Mouse (Mus musculus): ENCODE results near the gene Gm10563. TPM values are rescaled to one million over a fixed set of nuclear protein-coding genes. Genes with fewer than 3 reads are reported as not detected.

The Gm10563 gene
- polyA plus RNA-seq, 1 experiment from 2014 or later = not detected

- no peak overlapping the region for H3K27ac ChIP-seq (ENCODE audit: low read depth, low read length)
- no peak overlapping the region for H3K4me3 ChIP-seq (ENCODE audit: low read depth, low read length)
- 95% methylated on average over 4 of the region's 4 CpGs for WGBS
- H3K27me3 ChIP-seq (ENCODE audit: control insufficient read depth, insufficient read depth, low read length) = no peaks in the 10 kb centered on the region
- DNase-seq (ENCODE audit: low spot score) (no peak), ATAC-seq (ENCODE audit: insufficient read depth, low FRiP score, low TSS enrichment) (no peak)
- no peaks in the 10 kb centered on the region for H3K9me3 ChIP-seq (ENCODE audit: control insufficient read depth, low read length)
- peaks cover 6% of the 10 kb centered on the region; the same call in 1 of the 2 replicates for H3K4me1 ChIP-seq (ENCODE audit: control insufficient read depth, insufficient read depth, low read length)
- H3K36me3 ChIP-seq (ENCODE audit: control insufficient read depth, insufficient read depth, low read length) = peaks cover 6% of the 10 kb centered on the region; the same call in 1 of the 2 replicates
- no peak overlapping the region for H3K9ac ChIP-seq (ENCODE audit: low read length)
- no peak overlapping the region for H3K4me2 ChIP-seq (ENCODE audit: low read depth)
Measured at GRCm38 (mm10) chr4:155605132-155605531, 40.1 kb downstream of the Gm10563 start.

- Histone ChIP-seq H3K27me3 (ENCODE audit: control insufficient read depth, insufficient read depth, low read length) (no peaks in the 10 kb centered on the region), H3K27ac (ENCODE audit: low read depth, low read length) (no peak overlapping the region), H3K4me2 (ENCODE audit: low read depth) (no peak overlapping the region), H3K9ac (ENCODE audit: low read length) (no peak overlapping the region), H3K9me3 (ENCODE audit: control insufficient read depth, low read length) (no peaks in the 10 kb centered on the region), H3K4me1 (ENCODE audit: control insufficient read depth, insufficient read depth, low read length) (peaks cover 6% of the 10 kb centered on the region; the same call in 1 of the 2 replicates), H3K4me3 (ENCODE audit: low read depth, low read length) (no peak overlapping the region), H3K36me3 (ENCODE audit: control insufficient read depth, insufficient read depth, low read length) (no peaks in the 10 kb centered on the region)
- 96% methylated on average over 6 of the region's 6 CpGs for WGBS
- no peak for DNase-seq (ENCODE audit: low spot score)
- no peak for ATAC-seq (ENCODE audit: insufficient read depth, low FRiP score, low TSS enrichment)
Measured at GRCm38 (mm10) chr4:155603801-155604200, 41.4 kb downstream of the Gm10563 start.

GRCm38 (mm10) chr4:155602753-155603152, 42.5 kb downstream of the Gm10563 start:
- H3K27me3 ChIP-seq (ENCODE audit: control insufficient read depth, insufficient read depth, low read length) = no peaks in the 10 kb centered on the region
- peaks cover 6% of the 10 kb centered on the region; the same call in 1 of the 2 replicates for H3K4me1 ChIP-seq (ENCODE audit: control insufficient read depth, insufficient read depth, low read length)
- DNase-seq (ENCODE audit: low spot score) (no peak), ATAC-seq (ENCODE audit: insufficient read depth, low FRiP score, low TSS enrichment) (no peak)
- no peak overlapping the region for H3K27ac ChIP-seq (ENCODE audit: low read depth, low read length)
- H3K9me3 ChIP-seq (ENCODE audit: control insufficient read depth, low read length) = no peaks in the 10 kb centered on the region
- no peaks in the 10 kb centered on the region for H3K36me3 ChIP-seq (ENCODE audit: control insufficient read depth, insufficient read depth, low read length)
- H3K9ac ChIP-seq (ENCODE audit: low read length) = no peak overlapping the region
- peak overlapping the region; percentile 86 for H3K4me2 ChIP-seq (ENCODE audit: low read depth)
- 91% methylated on average over 1 of the region's 1 CpGs for WGBS
- no peak overlapping the region for H3K4me3 ChIP-seq (ENCODE audit: low read depth, low read length)

- Histone ChIP-seq H3K4me1 (ENCODE audit: control insufficient read depth, insufficient read depth, low read length) (peaks cover 6% of the 10 kb centered on the region; the same call in 1 of the 2 replicates), H3K27ac (ENCODE audit: low read depth, low read length) (peak overlapping the region; percentile 99), H3K27me3 (ENCODE audit: control insufficient read depth, insufficient read depth, low read length) (no peaks in the 10 kb centered on the region), H3K4me2 (ENCODE audit: low read depth) (peak overlapping the region; percentile 86), H3K9me3 (ENCODE audit: control insufficient read depth, low read length) (no peaks in the 10 kb centered on the region), H3K36me3 (ENCODE audit: control insufficient read depth, insufficient read depth, low read length) (no peaks in the 10 kb centered on the region), H3K9ac (ENCODE audit: low read length) (peak overlapping the region; percentile 98), H3K4me3 (ENCODE audit: low read depth, low read length) (peak overlapping the region; percentile 95)
- ATAC-seq (ENCODE audit: insufficient read depth, low FRiP score, low TSS enrichment) (no peak), DNase-seq (ENCODE audit: low spot score) (no peak)
- WGBS = 2% methylated on average over 30 of the region's 31 CpGs
Measured at GRCm38 (mm10) chr4:155601997-155602456, 43.2 kb downstream of the Gm10563 start.

DNA sequence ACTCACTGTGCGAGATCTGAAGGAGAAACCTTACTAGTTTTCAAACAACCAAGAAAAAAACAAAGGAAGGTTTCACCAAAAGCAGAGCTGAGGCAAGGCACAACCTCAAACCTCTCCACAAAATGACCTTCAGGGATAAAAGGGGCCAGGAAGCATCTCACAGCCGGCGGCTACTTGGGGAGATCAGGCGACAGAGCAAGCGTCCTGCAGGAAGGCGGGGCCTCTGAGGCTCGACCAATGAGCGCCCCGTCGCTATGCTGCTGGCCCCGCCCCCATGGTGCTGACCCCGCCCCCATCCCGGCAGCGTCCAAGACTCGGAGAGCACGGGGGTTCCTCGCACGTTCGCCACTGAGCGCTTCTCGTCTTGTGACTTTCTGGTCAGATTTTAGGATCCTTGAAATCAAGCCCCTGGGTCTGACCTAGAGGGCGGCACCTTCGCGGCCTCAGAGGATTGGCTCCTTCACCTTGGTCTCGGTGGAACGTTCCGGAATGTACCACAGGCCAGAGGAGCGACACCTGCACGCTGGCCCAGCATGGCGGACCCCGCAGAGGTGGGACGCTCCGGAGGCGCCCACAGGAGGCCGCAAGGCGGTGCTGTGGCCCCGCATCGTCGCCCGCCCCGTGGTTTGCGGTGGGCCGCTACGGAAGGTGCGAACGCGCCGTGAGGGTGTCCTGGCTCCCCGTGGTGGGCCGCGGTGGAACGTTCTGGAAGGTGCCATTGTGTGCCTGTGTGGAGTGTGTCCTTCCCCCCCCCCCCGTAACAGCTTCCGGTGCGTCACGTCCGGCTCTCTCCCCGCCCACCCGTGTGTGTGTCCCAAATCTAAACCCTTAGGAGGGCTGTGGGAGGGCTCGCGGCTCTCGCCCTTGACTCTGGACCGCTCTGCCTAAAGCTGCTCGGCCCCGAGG, 43.9 kb downstream of the Gm10563 start, which contains the start of gene Slc35e2:
Gene Slc35e2, plus strand, starts transcription at position 326 of the 906 bp plus-strand sequence.
- H3K4me2 ChIP-seq (ENCODE audit: low read depth) = peak within 1 kb of the TSS; percentile 86
- no peaks in the 10 kb centered on the region for H3K27me3 ChIP-seq (ENCODE audit: control insufficient read depth, insufficient read depth, low read length)
- DNase-seq (ENCODE audit: low spot score) (peak; percentile 96), ATAC-seq (ENCODE audit: insufficient read depth, low FRiP score, low TSS enrichment) (peak; percentile 94)
- H3K27ac ChIP-seq (ENCODE audit: low read depth, low read length) = peak within 1 kb of the TSS; percentile 99
- WGBS = 0% methylated on average over 60 of the region's 65 CpGs
- no peaks in the 10 kb centered on the region for H3K9me3 ChIP-seq (ENCODE audit: control insufficient read depth, low read length)
- peak within 1 kb of the TSS; percentile 95 for H3K4me3 ChIP-seq (ENCODE audit: low read depth, low read length)
- no peaks in the 10 kb centered on the region for H3K36me3 ChIP-seq (ENCODE audit: control insufficient read depth, insufficient read depth, low read length)
- peaks cover 6% of the 10 kb centered on the region; the same call in 1 of the 2 replicates for H3K4me1 ChIP-seq (ENCODE audit: control insufficient read depth, insufficient read depth, low read length)
- H3K9ac ChIP-seq (ENCODE audit: low read length) = peak within 1 kb of the TSS; percentile 98

- Histone ChIP-seq H3K9me3 (ENCODE audit: control insufficient read depth, low read length) (no peaks in the 10 kb centered on the region), H3K27ac (ENCODE audit: low read depth, low read length) (peak overlapping the region; percentile 99), H3K9ac (ENCODE audit: low read length) (peak overlapping the region; percentile 98), H3K4me2 (ENCODE audit: low read depth) (peak overlapping the region; percentile 86), H3K4me3 (ENCODE audit: low read depth, low read length) (peak overlapping the region; percentile 95), H3K4me1 (ENCODE audit: control insufficient read depth, insufficient read depth, low read length) (peaks cover 6% of the 10 kb centered on the region; the same call in 1 of the 2 replicates), H3K27me3 (ENCODE audit: control insufficient read depth, insufficient read depth, low read length) (no peaks in the 10 kb centered on the region), H3K36me3 (ENCODE audit: control insufficient read depth, insufficient read depth, low read length) (no peaks in the 10 kb centered on the region)
- 91% methylated on average over 10 of the region's 11 CpGs for WGBS
- DNase-seq (ENCODE audit: low spot score) (no peak), ATAC-seq (ENCODE audit: insufficient read depth, low FRiP score, low TSS enrichment) (no peak)
Measured at GRCm38 (mm10) chr4:155599901-155600825, 45.0 kb downstream of the Gm10563 start.

DNA sequence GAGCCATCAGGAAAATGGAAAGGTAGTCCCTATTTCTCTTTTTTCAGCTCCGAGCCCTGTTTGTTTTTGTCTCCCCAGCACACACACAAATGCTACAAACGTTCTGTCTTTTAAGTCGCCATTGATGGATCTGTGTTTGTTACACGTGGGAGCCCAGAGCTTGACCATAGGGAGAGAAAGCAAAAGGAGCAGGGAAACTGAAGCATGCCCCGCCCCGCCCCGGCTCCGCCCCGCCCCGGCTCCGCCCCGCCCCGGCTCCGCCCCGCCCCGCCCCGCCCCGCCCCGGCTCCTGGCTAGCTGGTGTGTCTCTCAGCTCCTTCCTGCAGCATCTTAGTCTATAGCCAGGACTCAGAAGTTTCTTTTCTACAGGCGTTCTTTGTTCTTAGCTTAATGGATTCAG, 46.7 kb downstream of the Gm10563 start:
- no peaks in the 10 kb centered on the region for H3K36me3 ChIP-seq (ENCODE audit: control insufficient read depth, insufficient read depth, low read length)
- WGBS = 23% methylated on average over 14 of the region's 20 CpGs
- H3K9me3 ChIP-seq (ENCODE audit: control insufficient read depth, low read length) = no peaks in the 10 kb centered on the region
- peaks cover 6% of the 10 kb centered on the region; the same call in 1 of the 2 replicates for H3K4me1 ChIP-seq (ENCODE audit: control insufficient read depth, insufficient read depth, low read length)
- H3K9ac ChIP-seq (ENCODE audit: low read length) = no peak overlapping the region
- ATAC-seq (ENCODE audit: insufficient read depth, low FRiP score, low TSS enrichment) (no peak), DNase-seq (ENCODE audit: low spot score) (no peak)
- H3K27me3 ChIP-seq (ENCODE audit: control insufficient read depth, insufficient read depth, low read length) = no peaks in the 10 kb centered on the region
- H3K4me3 ChIP-seq (ENCODE audit: low read depth, low read length) = no peak overlapping the region
- no peak overlapping the region for H3K27ac ChIP-seq (ENCODE audit: low read depth, low read length)
- no peak overlapping the region for H3K4me2 ChIP-seq (ENCODE audit: low read depth)

DNA sequence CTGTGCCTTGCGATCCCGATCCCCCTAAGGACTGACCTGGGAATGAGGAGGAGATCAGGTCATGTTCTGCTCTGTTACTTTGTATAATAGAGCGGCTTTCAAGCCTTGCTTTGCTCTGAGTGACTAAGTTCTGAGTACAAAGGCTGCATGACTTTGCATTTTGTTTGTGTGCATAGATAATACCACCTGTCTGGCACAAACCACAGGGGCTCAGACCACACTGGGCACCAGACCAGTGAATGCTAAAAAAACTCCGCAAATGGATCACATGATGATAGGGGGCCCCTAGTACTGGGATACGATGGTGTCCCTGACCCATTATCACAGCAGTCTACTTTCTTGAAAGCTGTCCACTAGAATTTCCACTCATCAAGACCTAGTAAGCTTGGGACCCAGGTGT, 48.6 kb downstream of the Gm10563 start:
- no peak overlapping the region for H3K4me3 ChIP-seq (ENCODE audit: low read depth, low read length)
- WGBS = 87% methylated on average over 5 of the region's 5 CpGs
- H3K9ac ChIP-seq (ENCODE audit: low read length) = no peak overlapping the region
- H3K27me3 ChIP-seq (ENCODE audit: control insufficient read depth, insufficient read depth, low read length) = no peaks in the 10 kb centered on the region
- no peak overlapping the region for H3K4me2 ChIP-seq (ENCODE audit: low read depth)
- no peak overlapping the region for H3K27ac ChIP-seq (ENCODE audit: low read depth, low read length)
- H3K4me1 ChIP-seq (ENCODE audit: control insufficient read depth, insufficient read depth, low read length) = no peaks in the 10 kb centered on the region
- H3K9me3 ChIP-seq (ENCODE audit: control insufficient read depth, low read length) = no peaks in the 10 kb centered on the region
- ATAC-seq (ENCODE audit: insufficient read depth, low FRiP score, low TSS enrichment) (no peak), DNase-seq (ENCODE audit: low spot score) (no peak)
- no peaks in the 10 kb centered on the region for H3K36me3 ChIP-seq (ENCODE audit: control insufficient read depth, insufficient read depth, low read length)
